Comparison of ENCODE assay signal across 10 mouse cellular contexts in the genomic region with DNA sequence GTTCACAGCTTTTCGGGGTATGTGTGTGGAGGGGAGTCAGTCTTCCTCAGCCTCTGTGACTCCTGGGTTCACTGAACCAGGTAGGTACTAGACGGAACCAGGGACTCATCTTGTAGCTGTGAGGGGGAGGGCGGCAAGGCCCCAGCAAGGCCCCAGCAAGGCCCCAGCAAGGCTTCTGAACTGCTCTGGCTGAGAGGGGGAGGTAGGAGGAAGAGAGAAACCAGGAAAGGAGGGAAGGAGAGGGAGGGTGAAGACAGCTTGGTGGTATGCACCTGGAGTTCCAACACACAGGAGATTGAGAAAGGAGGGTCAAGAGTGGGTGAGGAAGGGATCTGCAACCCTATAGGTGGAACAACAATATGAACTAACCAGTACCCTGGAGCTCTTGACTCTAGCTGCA. TPM values are rescaled to one million over a fixed set of nuclear protein-coding genes. Genes with fewer than 3 reads are reported as not detected.
DNase-seq lines count a peak whose midpoint lies in the region; ATAC-seq and TF ChIP-seq lines count a peak whose summit lies in the region.
"Had no signal": no experiment of that assay in that cellular context is flagged by ENCODE, and none has a peak within 500 bp of the region (broad histone marks: within the 10 kb centered on the region; RNA-seq: fewer than 3 reads in every experiment).

No protein-coding gene starts in this region.

- ATAC-seq in hindbrain, embryonic 13.5 days (ENCODE audit: low FRiP score) = no peak
- no peak for ATAC-seq in hindbrain, embryonic 11.5 days (ENCODE audit: low FRiP score)
- no peak for ATAC-seq in intestine, postnatal 0 days
- no peak for ATAC-seq in forebrain, embryonic 14.5 days
- ATAC-seq: midbrain, embryonic 16.5 days had no signal

- no peak overlapping the region for H3K9ac ChIP-seq in hindbrain, embryonic 13.5 days
- H3K9ac ChIP-seq in hindbrain, embryonic 11.5 days (ENCODE audit: low read depth, low read length) = no peak overlapping the region
- no peak overlapping the region for H3K9ac ChIP-seq in intestine, postnatal 0 days (ENCODE audit: low read depth, low read length)
- H3K9ac ChIP-seq in forebrain, embryonic 14.5 days (ENCODE audit: low read length) = no peak overlapping the region

- peak overlapping the region; percentile 63 for H3K27ac ChIP-seq in hindbrain, embryonic 13.5 days
- H3K27ac ChIP-seq in hindbrain, embryonic 11.5 days (ENCODE audit: low read depth, low read length) = no peak overlapping the region
- H3K27ac ChIP-seq in intestine, postnatal 0 days (ENCODE audit: low read depth, low read length) = peak overlapping the region; percentile 54
- H3K27ac ChIP-seq in forebrain, embryonic 14.5 days (ENCODE audit: low read depth, low read length) = no peak overlapping the region
- H3K27ac ChIP-seq: forebrain, embryonic 10.5 days had no signal

- 82% methylated on average over 3 of the region's 3 CpGs for WGBS in hindbrain, embryonic 13.5 days
- 88% methylated on average over 3 of the region's 3 CpGs for WGBS in hindbrain, embryonic 11.5 days
- 83% methylated on average over 3 of the region's 3 CpGs for WGBS in intestine, postnatal 0 days
- WGBS in forebrain, embryonic 14.5 days = 85% methylated on average over 3 of the region's 3 CpGs

- no peak overlapping the region for H3K4me2 ChIP-seq in hindbrain, embryonic 13.5 days
- no peak overlapping the region for H3K4me2 ChIP-seq in hindbrain, embryonic 11.5 days (replicated peaks; ENCODE audit: low read depth, low read length)
- 0 out of 2 replicates have a peak overlapping the region, but pooled peaks have one; percentile 6 for H3K4me2 ChIP-seq in intestine, postnatal 0 days (replicated peaks; ENCODE audit: low read depth)
- no peak overlapping the region for H3K4me2 ChIP-seq in forebrain, embryonic 14.5 days (ENCODE audit: low read length)

- H3K27me3 ChIP-seq in hindbrain, embryonic 13.5 days = no peaks in the 10 kb centered on the region
- no peaks in the 10 kb centered on the region for H3K27me3 ChIP-seq in hindbrain, embryonic 11.5 days (ENCODE audit: control insufficient read depth, insufficient read depth, low read length)
- H3K27me3 ChIP-seq in intestine, postnatal 0 days (replicated peaks; ENCODE audit: control insufficient read depth, insufficient read depth, low read length) = no peaks in the 10 kb centered on the region
- H3K27me3 ChIP-seq in forebrain, embryonic 14.5 days (replicated peaks; ENCODE audit: control insufficient read depth, insufficient read depth, low read length) = no peaks in the 10 kb centered on the region

- no peak for TF ChIP-seq CTCF in intestine, postnatal 0 days (IDR thresholded peaks at IDR 0.05; ENCODE audit: low read depth)

- H3K9me3 ChIP-seq in hindbrain, embryonic 13.5 days = no peaks in the 10 kb centered on the region
- H3K9me3 ChIP-seq in hindbrain, embryonic 11.5 days (ENCODE audit: control insufficient read depth, low read length) = no peaks in the 10 kb centered on the region
- no peaks in the 10 kb centered on the region for H3K9me3 ChIP-seq in intestine, postnatal 0 days (ENCODE audit: control insufficient read depth)
- no peaks in the 10 kb centered on the region for H3K9me3 ChIP-seq in forebrain, embryonic 14.5 days (replicated peaks; ENCODE audit: control insufficient read depth, low read length)
- H3K9me3 ChIP-seq: forebrain, embryonic 10.5 days had no signal

- peaks cover 15% of the 10 kb centered on the region for H3K4me1 ChIP-seq in hindbrain, embryonic 13.5 days (replicated peaks)
- H3K4me1 ChIP-seq in hindbrain, embryonic 11.5 days (replicated peaks; ENCODE audit: control insufficient read depth, insufficient read depth, low read length) = no peaks in the 10 kb centered on the region
- no peaks in the 10 kb centered on the region for H3K4me1 ChIP-seq in intestine, postnatal 0 days (replicated peaks; ENCODE audit: control insufficient read depth, insufficient read depth, low read length)
- H3K4me1 ChIP-seq in forebrain, embryonic 14.5 days (ENCODE audit: control insufficient read depth, insufficient read depth, low read length) = no peaks in the 10 kb centered on the region

- H3K4me3 ChIP-seq in hindbrain, embryonic 13.5 days = no peak overlapping the region
- H3K4me3 ChIP-seq in hindbrain, embryonic 11.5 days (ENCODE audit: low read depth, low read length) = no peak overlapping the region
- H3K4me3 ChIP-seq in intestine, postnatal 0 days (ENCODE audit: low read depth, low read length) = no peak overlapping the region
- no peak overlapping the region for H3K4me3 ChIP-seq in forebrain, embryonic 14.5 days (ENCODE audit: low read depth, low read length)
- H3K4me3 ChIP-seq: forebrain, embryonic 10.5 days had no signal

- DNase-seq in hindbrain, embryonic 11.5 days (ENCODE audit: low spot score) = no peak
- peak; percentile 12 for DNase-seq in thymus, postnatal 4 days
- no peak for DNase-seq in thymus, postnatal 25 days
- DNase-seq in c-Kit-positive CD71-positive TER-119-positive erythroid progenitor cells, embryonic 14.5 days (ENCODE audit: low spot score) = no peak
- no peak for DNase-seq in layer of hippocampus, postnatal 36 days
- no peak for DNase-seq in forebrain, embryonic 14.5 days (ENCODE audit: low spot score)

- H3K36me3 ChIP-seq in hindbrain, embryonic 13.5 days = peaks cover 29% of the 10 kb centered on the region
- H3K36me3 ChIP-seq in hindbrain, embryonic 11.5 days (ENCODE audit: control insufficient read depth, insufficient read depth, low read length) = no peaks in the 10 kb centered on the region; the same call in 1 of the 2 replicates
- H3K36me3 ChIP-seq in intestine, postnatal 0 days (ENCODE audit: control insufficient read depth, insufficient read depth) = peaks cover 18% of the 10 kb centered on the region; the same call in 1 of the 2 replicates
- H3K36me3 ChIP-seq in forebrain, embryonic 14.5 days (ENCODE audit: control insufficient read depth, insufficient read depth, low read length) = peaks cover 18% of the 10 kb centered on the region; the same call in 1 of the 2 replicates

RNA-seq across cellular contexts. Expression of a gene that starts 9.3 kb away (rescaled TPM):
- 26.1 and 27.0 TPM in 2 replicates for polyA plus RNA-seq in hindbrain, embryonic 13.5 days (2015; fragmentation: Nextera tagmentation; extraction: Ambion mirVana)
- 22.2 and 23.8 TPM in 2 replicates for polyA plus RNA-seq in hindbrain, embryonic 11.5 days (2014; fragmentation: Nextera tagmentation; extraction: Ambion mirVana)
- polyA plus RNA-seq in intestine, postnatal 0 days (2015; fragmentation: Nextera tagmentation; extraction: Ambion mirVana) = 24.8 and 25.0 TPM in 2 replicates
- 10 to 100 TPM; 19.6 to 21.7 TPM for total RNA-seq in layer of hippocampus, postnatal 36 days (2021)
- polyA plus RNA-seq in forebrain, embryonic 14.5 days (2014; fragmentation: Nextera tagmentation; extraction: Ambion mirVana) = 22.0 and 23.5 TPM in 2 replicates

RNA-seq across cellular contexts. Expression of a gene that starts 9.8 kb away (rescaled TPM):
- 85.9 and 88.5 TPM in 2 replicates for polyA plus RNA-seq in hindbrain, embryonic 13.5 days (2015; fragmentation: Nextera tagmentation; extraction: Ambion mirVana)
- polyA plus RNA-seq in hindbrain, embryonic 11.5 days (2014; fragmentation: Nextera tagmentation; extraction: Ambion mirVana) = 49.6 and 53.9 TPM in 2 replicates
- polyA plus RNA-seq in intestine, postnatal 0 days (2015; fragmentation: Nextera tagmentation; extraction: Ambion mirVana) = 103 and 107 TPM in 2 replicates
- 10 to 100 TPM; 66.3 to 68.1 TPM for total RNA-seq in layer of hippocampus, postnatal 36 days (2021)
- polyA plus RNA-seq in forebrain, embryonic 14.5 days (2014; fragmentation: Nextera tagmentation; extraction: Ambion mirVana) = 54.6 and 71.9 TPM in 2 replicates

Comparison
In these comparisons a context has a peak if more than half of its experiments do, and no peak if none do; other contexts are left out.
1. H3K27ac ChIP-seq: peak in hindbrain, embryonic 13.5 days (single experiment) and intestine, postnatal 0 days (single experiment); none in hindbrain, embryonic 11.5 days (single experiment) and forebrain, embryonic 14.5 days (single experiment).